ENCODE assay signal across 11 mouse cellular contexts in the genomic region with DNA sequence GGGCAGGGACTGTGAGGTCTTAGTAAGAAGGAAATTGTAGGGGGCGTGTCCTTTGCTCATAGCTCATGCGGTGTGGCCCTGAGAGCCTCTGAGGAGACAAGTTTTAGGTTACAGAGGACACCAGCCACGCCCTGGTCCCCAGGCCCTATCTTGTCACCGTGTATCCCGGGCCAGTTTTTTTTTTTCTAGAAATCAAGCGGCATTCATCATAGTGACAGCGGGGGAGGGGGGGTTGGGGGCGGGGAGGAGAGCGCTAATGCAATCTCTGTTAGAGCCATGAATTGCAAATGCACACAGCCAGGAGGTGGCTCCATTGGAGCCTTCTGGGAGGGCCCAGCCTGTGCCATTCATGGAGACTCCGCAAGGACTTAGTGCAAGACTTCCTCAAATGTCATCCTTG.
DNase-seq lines count a peak whose midpoint lies in the region; ATAC-seq and TF ChIP-seq lines count a peak whose summit lies in the region.
"Had no signal": no experiment of that assay in that cellular context is flagged by ENCODE, and none has a peak within 500 bp of the region (broad histone marks: within the 10 kb centered on the region; RNA-seq: fewer than 3 reads in every experiment).

No protein-coding gene starts in this region.

- H3K9ac ChIP-seq in ES-Bruce4 (ENCODE audit: low read depth, poor library complexity, severe bottlenecking) = 0 out of 2 replicates have a peak overlapping the region, but pooled peaks have one; percentile 12
- no peak overlapping the region for H3K9ac ChIP-seq in limb, embryonic 14.5 days (ENCODE audit: low read depth, low read length, severe bottlenecking)
- no peak overlapping the region for H3K9ac ChIP-seq in intestine, postnatal 0 days (ENCODE audit: low read depth, low read length)

- no peaks in the 10 kb centered on the region for H3K27me3 ChIP-seq in ES-Bruce4 (ENCODE audit: control insufficient read depth, insufficient read depth, low read length, poor library complexity, severe bottlenecking)
- H3K27me3 ChIP-seq in limb, embryonic 14.5 days (ENCODE audit: control insufficient read depth, insufficient read depth, low read length) = no peaks in the 10 kb centered on the region
- H3K27me3 ChIP-seq in thymus, adult 2 months (ENCODE audit: control insufficient read depth, insufficient read depth, low read length) = no peaks in the 10 kb centered on the region
- 0 out of 2 replicates have a peak, but pooled peaks cover 7% of the 10 kb centered on the region for H3K27me3 ChIP-seq in intestine, postnatal 0 days (replicated peaks; ENCODE audit: control insufficient read depth, insufficient read depth, low read length)

- TF ChIP-seq POLR2A in ES-Bruce4 (IDR thresholded peaks at IDR 0.05; ENCODE audit: insufficient read depth, low read length) = no peak
- no peak for TF ChIP-seq POLR2A in limb, embryonic 14.5 days (IDR thresholded peaks at IDR 0.05; ENCODE audit: borderline replicate concordance, extremely low read depth, insufficient read depth, insufficient read length)
- TF ChIP-seq POLR2A in thymus, adult 2 months (IDR thresholded peaks at IDR 0.05; ENCODE audit: control insufficient read depth, extremely low read depth, insufficient read depth, low read length, poor library complexity) = no peak

- peak; percentile 8 for DNase-seq in 416B (ENCODE audit: low read depth)
- DNase-seq in fat pad, adult 2 months (ENCODE audit: extremely low read depth, low read depth, low spot score) = peak; percentile 5
- DNase-seq in limb, embryonic 14.5 days (ENCODE audit: low spot score) = peak; percentile 27
- DNase-seq in thymus, postnatal 0 days (ENCODE audit: low spot score) = no peak
- DNase-seq in thymus, adult 2 months = no peak
- DNase-seq: adrenal gland, postnatal 14 days; cerebellum, postnatal 25 days had no signal

- H3K4me3 ChIP-seq in ES-Bruce4 (ENCODE audit: low read depth, low read length) = 0 out of 2 replicates have a peak overlapping the region, but pooled peaks have one; percentile 0
- H3K4me3 ChIP-seq in limb, embryonic 14.5 days (replicated peaks; ENCODE audit: low read length) = no peak overlapping the region
- no peak overlapping the region for H3K4me3 ChIP-seq in thymus, adult 2 months (ENCODE audit: control insufficient read depth, insufficient read depth, low read length)
- H3K4me3 ChIP-seq in intestine, postnatal 0 days (ENCODE audit: low read depth, low read length) = no peak overlapping the region

- H3K4me1 ChIP-seq in ES-Bruce4 (ENCODE audit: control insufficient read depth, insufficient read depth, low read length) = peaks cover 9% of the 10 kb centered on the region
- peaks cover 3% of the 10 kb centered on the region; the same call in 1 of the 2 replicates for H3K4me1 ChIP-seq in limb, embryonic 14.5 days (ENCODE audit: control insufficient read depth, insufficient read depth, low read length)
- no peaks in the 10 kb centered on the region for H3K4me1 ChIP-seq in thymus, adult 2 months (replicated peaks; ENCODE audit: control insufficient read depth, insufficient read depth, low read length)
- no peaks in the 10 kb centered on the region for H3K4me1 ChIP-seq in intestine, postnatal 0 days (replicated peaks; ENCODE audit: control insufficient read depth, insufficient read depth, low read length)

- H3K27ac ChIP-seq in ES-Bruce4 (ENCODE audit: insufficient read depth, low read length) = 0 out of 2 replicates have a peak overlapping the region, but pooled peaks have one; percentile 24
- H3K27ac ChIP-seq in limb, embryonic 14.5 days (replicated peaks; ENCODE audit: low read depth, low read length) = no peak overlapping the region
- H3K27ac ChIP-seq in thymus, adult 2 months (ENCODE audit: control insufficient read depth, insufficient read depth, low read length) = no peak overlapping the region
- H3K27ac ChIP-seq in intestine, postnatal 0 days (ENCODE audit: low read depth, low read length) = no peak overlapping the region
- H3K27ac ChIP-seq: macrophage had no signal

- WGBS in limb, embryonic 14.5 days = 15% methylated on average over 10 of the region's 10 CpGs
- WGBS in thymus, adult 2 months = 52% methylated on average over 10 of the region's 10 CpGs
- 26% methylated on average over 10 of the region's 10 CpGs for WGBS in intestine, postnatal 0 days

- no peak for TF ChIP-seq EP300 in ES-Bruce4 (IDR thresholded peaks at IDR 0.05; ENCODE audit: insufficient read depth, low read depth, low read length)

- no peaks in the 10 kb centered on the region for H3K36me3 ChIP-seq in ES-Bruce4 (ENCODE audit: control insufficient read depth, insufficient read depth, low read length, poor library complexity, severe bottlenecking)
- H3K36me3 ChIP-seq in limb, embryonic 14.5 days (ENCODE audit: control insufficient read depth, insufficient read depth, low read length) = no peaks in the 10 kb centered on the region
- H3K36me3 ChIP-seq in thymus, adult 2 months (ENCODE audit: control insufficient read depth, insufficient read depth, low read length) = no peaks in the 10 kb centered on the region
- no peaks in the 10 kb centered on the region for H3K36me3 ChIP-seq in intestine, postnatal 0 days (ENCODE audit: control insufficient read depth, insufficient read depth)

- no peaks in the 10 kb centered on the region for H3K9me3 ChIP-seq in ES-Bruce4 (replicated peaks; ENCODE audit: control insufficient read depth, insufficient read depth, low read length, poor library complexity, severe bottlenecking)
- H3K9me3 ChIP-seq in limb, embryonic 14.5 days (ENCODE audit: control insufficient read depth, low read length) = no peaks in the 10 kb centered on the region
- no peaks in the 10 kb centered on the region for H3K9me3 ChIP-seq in intestine, postnatal 0 days (ENCODE audit: control insufficient read depth)

- H3K4me2 ChIP-seq in limb, embryonic 14.5 days (replicated peaks; ENCODE audit: low read depth, low read length, severe bottlenecking) = no peak overlapping the region
- no peak overlapping the region for H3K4me2 ChIP-seq in intestine, postnatal 0 days (replicated peaks; ENCODE audit: low read depth)

- TF ChIP-seq CTCF in ES-Bruce4 (IDR thresholded peaks at IDR 0.05; ENCODE audit: low read depth, low read length) = no peak
- TF ChIP-seq CTCF in thymus, adult 2 months (IDR thresholded peaks at IDR 0.05; ENCODE audit: borderline replicate concordance, control insufficient read depth, extremely low read depth, insufficient read depth, low read length, poor library complexity) = no peak
- no peak for TF ChIP-seq CTCF in intestine, postnatal 0 days (IDR thresholded peaks at IDR 0.05; ENCODE audit: low read depth)

- no peak for ATAC-seq in limb, embryonic 14.5 days (ENCODE audit: low FRiP score, low read depth)
- ATAC-seq in cerebellum, adult (ENCODE audit: insufficient number of reproducible peaks, low FRiP score, low TSS enrichment) = no peak
- no peak for ATAC-seq in intestine, postnatal 0 days

Comparison
In these comparisons a context has a peak if more than half of its experiments do, and no peak if none do; other contexts are left out.
1. DNase-seq: peak in 416B (single experiment), fat pad, adult 2 months (single experiment) and limb, embryonic 14.5 days (single experiment); none in thymus, postnatal 0 days (single experiment) and thymus, adult 2 months (single experiment).